Mouse (Mus musculus) retina, postnatal 7 days (tissue): Measurements from ENCODE around the gene Zfp507.
A peak's percentile ranks its signal among the peaks of the same experiment; 100 is the strongest.

Source experiments
- DNase-seq: peaks from one replicate; pipeline ENCODE4 v3.0.0-alpha.2; 2012; ENCODE audit warnings: low read depth, low spot score

The Zfp507 gene

GRCm38 (mm10) chr7:35802906-35803595 lies at the start of gene Zfp507:
Gene Zfp507, minus strand, starts transcription at chr7:35803003.
- DNase-seq = peak; percentile 82

- no peak for DNase-seq
These were observed 47.6 kb upstream of the Zfp507 start for GRCm38 (mm10) chr7:35850426-35850825.

GRCm38 (mm10) chr7:35848526-35848925 lies 45.7 kb upstream of the Zfp507 start:
- no peak for DNase-seq

GRCm38 (mm10) chr7:35840504-35840903 lies 37.7 kb upstream of the Zfp507 start:
- DNase-seq = no peak

GRCm38 (mm10) chr7:35836851-35837250 lies 34.0 kb upstream of the Zfp507 start:
- DNase-seq = no peak

- no peak for DNase-seq
These were observed 33.6 kb upstream of the Zfp507 start for GRCm38 (mm10) chr7:35836415-35836814.

GRCm38 (mm10) chr7:35830119-35830518 lies 27.3 kb upstream of the Zfp507 start:
- DNase-seq = no peak

- DNase-seq = no peak
These were observed 21.1 kb upstream of the Zfp507 start for GRCm38 (mm10) chr7:35823906-35824305.

- DNase-seq = no peak
These were observed 19.5 kb upstream of the Zfp507 start for GRCm38 (mm10) chr7:35822320-35822719.

GRCm38 (mm10) chr7:35821357-35821756 lies 18.6 kb upstream of the Zfp507 start:
- DNase-seq = no peak

GRCm38 (mm10) chr7:35819486-35819885 lies 16.7 kb upstream of the Zfp507 start:
- DNase-seq = no peak

- DNase-seq = no peak
These were observed 12.2 kb upstream of the Zfp507 start for GRCm38 (mm10) chr7:35814759-35815551.

- no peak for DNase-seq
These were observed 10.5 kb upstream of the Zfp507 start for GRCm38 (mm10) chr7:35813306-35813705.

- no peak for DNase-seq
These were observed 7.9 kb upstream of the Zfp507 start for GRCm38 (mm10) chr7:35810736-35811135.

GRCm38 (mm10) chr7:35804206-35804605 lies 1.4 kb upstream of the Zfp507 start:
- DNase-seq = no peak

- peak; percentile 39 for DNase-seq
These were observed 450 bp downstream of the Zfp507 start for GRCm38 (mm10) chr7:35802201-35802905.

- DNase-seq = no peak
These were observed 6.7 kb downstream of the Zfp507 start for GRCm38 (mm10) chr7:35796123-35796522.

- no peak for DNase-seq
These were observed 8.6 kb downstream of the Zfp507 start for GRCm38 (mm10) chr7:35794145-35794664.

- DNase-seq = no peak
These were observed 10.5 kb downstream of the Zfp507 start for GRCm38 (mm10) chr7:35792150-35792848.

- DNase-seq = no peak
These were observed 11.9 kb downstream of the Zfp507 start for GRCm38 (mm10) chr7:35790926-35791325.

GRCm38 (mm10) chr7:35790201-35790600 lies 12.6 kb downstream of the Zfp507 start:
- DNase-seq = no peak
